Mouse (Mus musculus) neural tube, embryonic 11.5 days (tissue): ENCODE results near the gene Serpinh1. TPM values are rescaled to one million over a fixed set of nuclear protein-coding genes. Genes with fewer than 3 reads are reported as not detected.

Source experiments
- ATAC-seq: fragments of 200-750 bp; cut with Nextera tagmentation; 2 replicates; pipeline ENCODE4 v1.8.0; 2017; ENCODE audit warnings: moderate number of reproducible peaks, mild to moderate bottlenecking, moderate TSS enrichment, moderate library complexity; ENCODE audit not compliant: insufficient read depth, low FRiP score, low TSS enrichment
- DNase-seq: peaks from one replicate; pipeline ENCODE4 v3.0.0-alpha.2; 2015; ENCODE audit warnings: low spot score
- H3K27ac ChIP-seq: fragments of 300-500 bp; sonication (generic); 2 replicates; pipeline ENCODE4 v1.5.1; 2014; ENCODE audit warnings: low read depth, mild to moderate bottlenecking, low read length
- H3K27me3 ChIP-seq: fragments of 300-500 bp; sonication (generic); 2 replicates; pipeline ENCODE4 v1.6.1; 2014; ENCODE audit warnings: mild to moderate bottlenecking, low read length, mixed read lengths; ENCODE audit not compliant: control insufficient read depth, insufficient read depth
- H3K36me3 ChIP-seq: fragments of 300-500 bp; sonication (generic); 2 replicates; pipeline ENCODE4 v1.6.1; 2014; ENCODE audit warnings: mild to moderate bottlenecking, low read length, moderate library complexity, mixed read lengths; ENCODE audit not compliant: control insufficient read depth, insufficient read depth
- H3K4me1 ChIP-seq: fragments of 300-500 bp; sonication (generic); 2 replicates; pipeline ENCODE4 v1.6.1; 2014; ENCODE audit warnings: low read length, mixed read lengths; ENCODE audit not compliant: control insufficient read depth, insufficient read depth
- H3K4me2 ChIP-seq: fragments of 300-500 bp; sonication (generic); 2 replicates; pipeline ENCODE4 v1.6.1; 2014; ENCODE audit warnings: low read depth, mild to moderate bottlenecking, moderate library complexity
- H3K4me3 ChIP-seq: fragments of 300-500 bp; sonication (generic); 2 replicates; pipeline ENCODE4 v1.5.1; 2014; ENCODE audit warnings: low read depth, low read length
- H3K9ac ChIP-seq: fragments of 300-500 bp; sonication (generic); 2 replicates; pipeline ENCODE4 v1.6.1; 2014; ENCODE audit warnings: mild to moderate bottlenecking, low read length
- H3K9me3 ChIP-seq: fragments of 300-500 bp; sonication (generic); 2 replicates; pipeline ENCODE4 v1.6.1; 2016; ENCODE audit warnings: low read length; ENCODE audit not compliant: control insufficient read depth
- WGBS: fragments of 180-500 bp; shearing (Covaris S2); extraction: QIAGEN DNeasy Blood & Tissue Kit; methylation state at CpG from one replicate; pipeline ENCODE4 v1.1.7; 2014; 5-methylcytosine and 5-hydroxymethylcytosine counted together
- polyA plus RNA-seq: library from polyadenylated mRNA; unstranded; fragments of >200 nt; fragmentation: Nextera tagmentation; extraction: Ambion mirVana; gene quantifications from 2 replicates; pipeline ENCODE4 v1.2.1, GENCODE M21; 2014

Gene Serpinh1
- polyA plus RNA-seq, 1 experiment from 2014 or later: 339 TPM

DNA sequence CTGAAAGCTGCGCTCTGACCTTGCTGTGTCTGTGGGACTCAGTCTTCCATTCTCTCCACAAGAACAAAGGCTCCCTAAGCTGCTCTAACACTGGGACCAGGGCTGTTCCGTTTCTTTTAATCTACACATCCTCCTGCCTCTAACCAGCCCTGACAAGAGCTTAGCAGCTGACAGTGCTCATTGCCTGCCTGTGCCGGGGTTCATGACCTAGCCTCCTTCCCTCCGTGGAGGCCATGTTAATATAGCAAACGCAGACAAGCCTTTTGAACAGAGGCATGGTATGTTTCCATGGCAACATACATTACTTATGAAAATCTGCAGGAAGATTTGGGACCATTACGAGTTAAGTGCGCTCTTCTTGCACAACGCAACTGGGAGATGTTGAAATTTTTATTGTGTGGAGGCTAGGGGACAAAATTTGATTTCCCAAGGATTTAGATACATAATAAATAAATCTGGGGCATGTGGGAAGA is 40.3 kb downstream of the Serpinh1 start:
- peaks cover 27% of the 10 kb centered on the region for H3K4me1 ChIP-seq
- H3K4me2 ChIP-seq: no peak overlapping the region
- H3K36me3 ChIP-seq: no peaks in the 10 kb centered on the region
- ATAC-seq (peak; percentile 80), DNase-seq (peak; percentile 66)
- peak overlapping the region; percentile 60 for H3K27ac ChIP-seq
- H3K9me3 ChIP-seq: no peaks in the 10 kb centered on the region
- no peaks in the 10 kb centered on the region for H3K27me3 ChIP-seq
- no peak overlapping the region for H3K4me3 ChIP-seq
- WGBS: 39% methylated on average over 8 of the region's 8 CpGs
- H3K9ac ChIP-seq: peak overlapping the region; percentile 1; the same call in 1 of the 2 replicates

GRCm38 (mm10) chr7:99312058-99312457 is 41.0 kb downstream of the Serpinh1 start:
- no peaks in the 10 kb centered on the region for H3K36me3 ChIP-seq
- H3K27ac ChIP-seq: peak overlapping the region; percentile 60
- 57% methylated on average over 4 of the region's 4 CpGs for WGBS
- ATAC-seq: 0 out of 2 replicates have a peak, but pooled peaks have one; percentile 18
- no peak overlapping the region for H3K4me2 ChIP-seq
- no peak overlapping the region for H3K4me3 ChIP-seq
- H3K9me3 ChIP-seq: no peaks in the 10 kb centered on the region
- H3K9ac ChIP-seq: peak overlapping the region; percentile 1; the same call in 1 of the 2 replicates
- H3K27me3 ChIP-seq: no peaks in the 10 kb centered on the region
- DNase-seq: peak; percentile 44
- peaks cover 27% of the 10 kb centered on the region for H3K4me1 ChIP-seq

- Histone ChIP-seq H3K4me2 (no peak overlapping the region), H3K36me3 (no peaks in the 10 kb centered on the region), H3K4me3 (no peak overlapping the region), H3K27me3 (no peaks in the 10 kb centered on the region), H3K27ac (peak overlapping the region; percentile 60; the same call in 1 of the 2 replicates), H3K9me3 (no peaks in the 10 kb centered on the region), H3K4me1 (peaks cover 31% of the 10 kb centered on the region), H3K9ac (0 out of 2 replicates have a peak overlapping the region, but pooled peaks have one; percentile 14)
- ATAC-seq (no peak), DNase-seq (no peak)
- 54% methylated on average over 7 of the region's 7 CpGs for WGBS
Measured at GRCm38 (mm10) chr7:99311433-99311832, 41.6 kb downstream of the Serpinh1 start.

DNA sequence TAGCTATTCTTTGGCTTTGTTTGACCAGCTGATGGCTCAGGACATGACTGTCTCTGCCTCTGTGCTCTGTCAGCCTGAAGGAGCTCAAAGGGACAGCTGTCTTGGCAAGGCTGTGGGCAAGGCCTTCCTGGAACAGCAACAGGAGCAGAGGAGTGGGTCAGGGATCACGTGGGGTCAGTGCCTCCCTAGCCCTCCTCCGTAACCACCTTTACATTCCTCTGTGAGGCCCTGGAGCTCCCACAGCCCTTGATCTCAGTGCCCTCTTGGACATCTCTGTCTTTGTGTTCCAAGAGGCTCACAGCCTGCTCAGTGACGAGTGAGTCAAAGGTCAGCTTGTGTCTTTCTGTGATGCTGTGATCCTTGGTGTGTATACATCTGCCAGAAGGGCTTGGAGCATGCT is 46.4 kb downstream of the Serpinh1 start:
- Histone ChIP-seq H3K36me3 (no peaks in the 10 kb centered on the region), H3K4me1 (peaks cover 18% of the 10 kb centered on the region), H3K9ac (no peak overlapping the region), H3K27ac (no peak overlapping the region), H3K27me3 (no peaks in the 10 kb centered on the region), H3K4me2 (no peak overlapping the region), H3K9me3 (no peaks in the 10 kb centered on the region), H3K4me3 (no peak overlapping the region)
- ATAC-seq (no peak), DNase-seq (no peak)
- 14% methylated on average over 3 of the region's 3 CpGs for WGBS

GRCm38 (mm10) chr7:99305688-99306087 is 47.4 kb downstream of the Serpinh1 start:
- no peak for ATAC-seq
- Histone ChIP-seq H3K4me3 (no peak overlapping the region), H3K9ac (no peak overlapping the region), H3K4me2 (no peak overlapping the region), H3K36me3 (no peaks in the 10 kb centered on the region), H3K4me1 (peaks cover 16% of the 10 kb centered on the region), H3K27ac (no peak overlapping the region), H3K27me3 (no peaks in the 10 kb centered on the region), H3K9me3 (no peaks in the 10 kb centered on the region)
- WGBS: 87% methylated on average over 4 of the region's 4 CpGs
- no peak for DNase-seq

GRCm38 (mm10) chr7:99304949-99305372 is 48.1 kb downstream of the Serpinh1 start:
- DNase-seq: no peak
- H3K4me3 ChIP-seq: no peak overlapping the region
- H3K9me3 ChIP-seq: no peaks in the 10 kb centered on the region
- H3K9ac ChIP-seq: no peak overlapping the region
- H3K4me1 ChIP-seq: peaks cover 19% of the 10 kb centered on the region
- no peaks in the 10 kb centered on the region for H3K27me3 ChIP-seq
- H3K36me3 ChIP-seq: no peaks in the 10 kb centered on the region
- H3K4me2 ChIP-seq: no peak overlapping the region
- no peak for ATAC-seq
- whole genome bisulfite sequencing: 54% methylated on average over 5 of the region's 5 CpGs
- H3K27ac ChIP-seq: no peak overlapping the region

- Histone ChIP-seq H3K4me3 (no peak overlapping the region), H3K4me1 (peaks cover 19% of the 10 kb centered on the region), H3K27me3 (no peaks in the 10 kb centered on the region), H3K9me3 (no peaks in the 10 kb centered on the region), H3K4me2 (no peak overlapping the region), H3K36me3 (no peaks in the 10 kb centered on the region), H3K27ac (peak overlapping the region; percentile 3; the same call in 1 of the 2 replicates), H3K9ac (no peak overlapping the region)
- DNase-seq (peak; percentile 32), ATAC-seq (no peak)
- 41% methylated on average over 6 of the region's 6 CpGs for WGBS
Measured at GRCm38 (mm10) chr7:99304029-99304428, 49.0 kb downstream of the Serpinh1 start.

- no peaks in the 10 kb centered on the region for H3K9me3 ChIP-seq
- DNase-seq (peak; percentile 52), ATAC-seq (no peak)
- H3K27me3 ChIP-seq: no peaks in the 10 kb centered on the region
- no peak overlapping the region for H3K4me3 ChIP-seq
- H3K27ac ChIP-seq: no peak overlapping the region
- H3K9ac ChIP-seq: no peak overlapping the region
- peaks cover 12% of the 10 kb centered on the region for H3K4me1 ChIP-seq
- no peak overlapping the region for H3K4me2 ChIP-seq
- H3K36me3 ChIP-seq: no peaks in the 10 kb centered on the region
- WGBS: 10% methylated on average over 3 of the region's 3 CpGs
Measured at GRCm38 (mm10) chr7:99300650-99301175, 52.3 kb downstream of the Serpinh1 start.
